Comparison of ENCODE assay signal across 16 mouse cellular contexts in the genomic region with DNA sequence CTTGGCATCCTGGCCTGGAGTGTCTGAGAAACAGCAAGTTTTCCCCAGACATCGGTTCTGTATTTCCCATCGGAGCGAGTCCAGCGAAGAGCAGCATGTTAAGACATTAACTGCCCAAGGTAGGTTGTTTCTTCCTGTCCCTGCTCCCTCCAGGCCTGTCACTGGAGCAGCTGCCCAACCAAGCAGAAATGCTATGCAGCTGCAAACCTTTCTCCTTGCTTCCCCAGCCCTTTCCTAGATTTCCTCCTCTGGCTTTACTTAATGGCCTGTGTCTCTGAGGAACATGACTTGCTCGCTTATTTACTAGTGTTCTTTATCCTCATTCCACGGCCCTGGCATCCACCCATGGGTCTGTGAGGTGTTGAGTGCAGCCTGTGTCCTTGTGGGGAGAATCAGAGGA. TPM values are rescaled to one million over a fixed set of nuclear protein-coding genes. Genes with fewer than 3 reads are reported as not detected.
DNase-seq lines count a peak whose midpoint lies in the region; ATAC-seq and TF ChIP-seq lines count a peak whose summit lies in the region.
"Had no signal": no experiment of that assay in that cellular context is flagged by ENCODE, and none has a peak within 500 bp of the region (broad histone marks: within the 10 kb centered on the region; RNA-seq: fewer than 3 reads in every experiment).

No protein-coding gene starts in this region.

- no peak for TF ChIP-seq EP300 in lung, postnatal 0 days (IDR thresholded peaks at IDR 0.05)

- H3K9ac ChIP-seq in heart, embryonic 16.5 days (ENCODE audit: low read length) = no peak overlapping the region
- H3K9ac ChIP-seq in lung, postnatal 0 days (replicated peaks; ENCODE audit: low read depth) = no peak overlapping the region
- H3K9ac ChIP-seq: hindbrain, embryonic 14.5 days; liver, embryonic 14.5 days; midbrain, embryonic 13.5 days; stomach, embryonic 15.5 days had no signal

- peaks cover 4% of the 10 kb centered on the region for H3K4me1 ChIP-seq in heart, embryonic 16.5 days (ENCODE audit: control insufficient read depth, insufficient read depth, low read length)
- peaks cover 26% of the 10 kb centered on the region for H3K4me1 ChIP-seq in lung, postnatal 0 days (ENCODE audit: insufficient read depth, low read depth, low read length)
- H3K4me1 ChIP-seq: midbrain, embryonic 13.5 days had no signal

- H3K27ac ChIP-seq in heart, embryonic 16.5 days (ENCODE audit: low read length) = peak overlapping the region; percentile 41; the same call in 1 of the 2 replicates
- H3K27ac ChIP-seq in lung, postnatal 0 days (ENCODE audit: low read length) = peak overlapping the region; percentile 86
- H3K27ac ChIP-seq: hindbrain, embryonic 14.5 days; liver, embryonic 14.5 days; midbrain, embryonic 13.5 days had no signal

- no peak overlapping the region for H3K4me3 ChIP-seq in heart, embryonic 16.5 days (ENCODE audit: low read length)
- no peak overlapping the region for H3K4me3 ChIP-seq in lung, postnatal 0 days (ENCODE audit: low read depth, low read length)
- H3K4me3 ChIP-seq: midbrain, embryonic 13.5 days; myocyte; stomach, embryonic 15.5 days had no signal

- H3K36me3 ChIP-seq in heart, embryonic 16.5 days (ENCODE audit: control insufficient read depth, insufficient read depth) = no peaks in the 10 kb centered on the region
- no peaks in the 10 kb centered on the region for H3K36me3 ChIP-seq in lung, postnatal 0 days (ENCODE audit: insufficient read depth, low read length)
- H3K36me3 ChIP-seq: midbrain, embryonic 13.5 days; stomach, embryonic 15.5 days had no signal

- H3K27me3 ChIP-seq in heart, embryonic 16.5 days (ENCODE audit: control insufficient read depth, insufficient read depth, low read length) = no peaks in the 10 kb centered on the region
- no peaks in the 10 kb centered on the region for H3K27me3 ChIP-seq in lung, postnatal 0 days (replicated peaks; ENCODE audit: insufficient read depth, low read length)
- H3K27me3 ChIP-seq: midbrain, embryonic 13.5 days; stomach, embryonic 15.5 days had no signal

- ATAC-seq in heart, embryonic 16.5 days (replicated peaks; ENCODE audit: extremely low read depth, insufficient read depth, low FRiP score) = no peak
- ATAC-seq in lung, postnatal 0 days = no peak
- ATAC-seq: activated CD4-positive, CD25-positive, alpha-beta regulatory T cell, adult 4 months; intestine, embryonic 16.5 days; midbrain, embryonic 13.5 days had no signal

- H3K9me3 ChIP-seq in heart, embryonic 16.5 days (replicated peaks; ENCODE audit: control insufficient read depth, low read length) = no peaks in the 10 kb centered on the region
- no peaks in the 10 kb centered on the region for H3K9me3 ChIP-seq in lung, postnatal 0 days (ENCODE audit: low read length)
- H3K9me3 ChIP-seq: midbrain, embryonic 13.5 days; stomach, embryonic 15.5 days had no signal

- H3K4me2 ChIP-seq in heart, embryonic 16.5 days (ENCODE audit: low read depth, low read length) = no peak overlapping the region
- H3K4me2 ChIP-seq in lung, postnatal 0 days (replicated peaks; ENCODE audit: low read depth, low read length) = no peak overlapping the region
- H3K4me2 ChIP-seq: hindbrain, embryonic 14.5 days; midbrain, embryonic 13.5 days; stomach, embryonic 15.5 days had no signal

- WGBS in heart, embryonic 16.5 days = 60% methylated on average over 6 of the region's 6 CpGs
- WGBS in lung, postnatal 0 days = 66% methylated on average over 6 of the region's 6 CpGs

- no peak for TF ChIP-seq CTCF in lung, postnatal 0 days (IDR thresholded peaks at IDR 0.05)

- peak; percentile 30 for DNase-seq in adrenal gland, adult 2 months
- DNase-seq in adrenal gland, postnatal 36 days = no peak
- DNase-seq in heart, postnatal 4 days = no peak
- no peak for DNase-seq in lung, postnatal 0 days (ENCODE audit: low spot score)
- DNase-seq in lung, postnatal 14 days = no peak
- no peak for DNase-seq in testis, postnatal 14 days (ENCODE audit: low spot score)
- DNase-seq in urinary bladder, postnatal 14 days (ENCODE audit: low spot score) = no peak
- DNase-seq: cerebellum, adult 18-20 months had no signal

RNA-seq across cellular contexts. Expression of a gene that starts 41.6 kb away (rescaled TPM):
- total RNA-seq in adrenal gland, adult 2 months (2021) = 100 to 1,000 TPM; 137 to 233 TPM
- 187 and 234 TPM in 2 replicates for polyA plus RNA-seq in adrenal gland, adult 2 months (2012; rRNA removed)
- 100 to 1,000 TPM; 145 to 309 TPM for total RNA-seq in adrenal gland, postnatal 36 days (2021)
- 72.0 and 81.5 TPM in 2 replicates for polyA plus RNA-seq in heart, embryonic 16.5 days (2015; fragmentation: Nextera tagmentation; extraction: Ambion mirVana)
- total RNA-seq in heart, postnatal 4 days (2021) = 10 to 100 TPM; 61.6 to 69.6 TPM
- polyA plus RNA-seq in lung, postnatal 0 days (2015; fragmentation: Nextera tagmentation; extraction: Ambion mirVana) = 145 and 158 TPM in 2 replicates
